Mouse (Mus musculus) hindbrain, embryonic 14.5 days (tissue): ENCODE results near the gene Rbm28. TPM values are rescaled to one million over a fixed set of nuclear protein-coding genes. Genes with fewer than 3 reads are reported as not detected.

Source experiments
- ATAC-seq: fragments of 200-750 bp; cut with Nextera tagmentation; 2 replicates; pipeline ENCODE4 v1.8.0; 2017; ENCODE audit warnings: moderate number of reproducible peaks, mild to moderate bottlenecking, moderate TSS enrichment, moderate library complexity; ENCODE audit not compliant: low FRiP score
- DNase-seq: peaks from one replicate; pipeline ENCODE4 v3.0.0-alpha.2; 2015; ENCODE audit warnings: low spot score
- H3K27ac ChIP-seq: fragments of 300-500 bp; sonication (generic); 2 replicates; pipeline ENCODE4 v1.5.1; 2014; ENCODE audit warnings: mild to moderate bottlenecking, moderate library complexity
- H3K27me3 ChIP-seq: fragments of 300-500 bp; sonication (generic); 2 replicates; pipeline ENCODE4 v1.6.1; 2014; ENCODE audit warnings: mild to moderate bottlenecking, low read length, mixed read lengths; ENCODE audit not compliant: control insufficient read depth, insufficient read depth
- H3K36me3 ChIP-seq: fragments of 300-500 bp; sonication (generic); replicated peaks from 2 replicates; pipeline ENCODE4 v1.6.1; 2014; ENCODE audit not compliant: control insufficient read depth, insufficient read depth
- H3K4me1 ChIP-seq: fragments of 300-500 bp; sonication (generic); replicated peaks from 2 replicates; pipeline ENCODE4 v1.6.1; 2014; ENCODE audit warnings: antibody characterized with exemption, low read length, mixed read lengths; ENCODE audit not compliant: control insufficient read depth, insufficient read depth
- H3K4me2 ChIP-seq: fragments of 300-500 bp; sonication (generic); replicated peaks from 2 replicates; pipeline ENCODE4 v1.6.1; 2014; ENCODE audit warnings: mild to moderate bottlenecking, moderate library complexity
- H3K4me3 ChIP-seq: fragments of 300-500 bp; sonication (generic); replicated peaks from 2 replicates; pipeline ENCODE4 v1.5.1; 2014; ENCODE audit warnings: mild to moderate bottlenecking, low read length
- H3K9ac ChIP-seq: fragments of 300-500 bp; sonication (generic); 2 replicates; pipeline ENCODE4 v1.6.1; 2014
- H3K9me3 ChIP-seq: fragments of 300-500 bp; sonication (generic); 2 replicates; pipeline ENCODE4 v1.6.1; 2016; ENCODE audit warnings: low read length; ENCODE audit not compliant: control insufficient read depth
- WGBS: fragments of 180-500 bp; shearing (Covaris S2); extraction: QIAGEN DNeasy Blood & Tissue Kit; methylation state at CpG from one replicate; pipeline ENCODE4 v1.1.7; 2014; 5-methylcytosine and 5-hydroxymethylcytosine counted together
- polyA plus RNA-seq: library from polyadenylated mRNA; unstranded; fragments of >200 nt; fragmentation: Nextera tagmentation; extraction: Ambion mirVana; gene quantifications from 2 replicates; pipeline ENCODE4 v1.2.1, GENCODE M21; 2014

Rbm28 gene
- polyA plus RNA-seq = 42.7 and 43.0 TPM in 2 replicates

- Histone ChIP-seq H3K36me3 (peaks cover 4% of the 10 kb centered on the region), H3K4me2 (peak within 1 kb of the TSS; percentile 84), H3K9ac (peak within 1 kb of the TSS; percentile 83), H3K4me3 (peak within 1 kb of the TSS; percentile 88), H3K27me3 (peaks cover 21% of the 10 kb centered on the region), H3K27ac (peak within 1 kb of the TSS; percentile 51; the same call in 1 of the 2 replicates), H3K9me3 (no peaks in the 10 kb centered on the region), H3K4me1 (peaks cover 15% of the 10 kb centered on the region)
- ATAC-seq (peak; percentile 82), DNase-seq (peak; percentile 95)
- WGBS = 8% methylated on average over 42 of the region's 42 CpGs
These were observed at the start of gene Rbm28 for GRCm38 (mm10) chr6:29164314-29165244. Rbm28 (minus strand) TSS chr6:29165006.

GRCm38 (mm10) chr6:29214245-29214644, 49.4 kb upstream of the Rbm28 start:
- Histone ChIP-seq H3K4me3 (no peak overlapping the region), H3K36me3 (no peaks in the 10 kb centered on the region), H3K27ac (no peak overlapping the region), H3K4me2 (0 out of 2 replicates have a peak overlapping the region, but pooled peaks have one; percentile 98), H3K27me3 (peaks cover 14% of the 10 kb centered on the region; the same call in 1 of the 2 replicates), H3K9ac (no peak overlapping the region), H3K9me3 (no peaks in the 10 kb centered on the region), H3K4me1 (peaks cover 37% of the 10 kb centered on the region)
- 16% methylated on average over 1 of the region's 1 CpGs for WGBS
- ATAC-seq (no peak), DNase-seq (no peak)

DNA sequence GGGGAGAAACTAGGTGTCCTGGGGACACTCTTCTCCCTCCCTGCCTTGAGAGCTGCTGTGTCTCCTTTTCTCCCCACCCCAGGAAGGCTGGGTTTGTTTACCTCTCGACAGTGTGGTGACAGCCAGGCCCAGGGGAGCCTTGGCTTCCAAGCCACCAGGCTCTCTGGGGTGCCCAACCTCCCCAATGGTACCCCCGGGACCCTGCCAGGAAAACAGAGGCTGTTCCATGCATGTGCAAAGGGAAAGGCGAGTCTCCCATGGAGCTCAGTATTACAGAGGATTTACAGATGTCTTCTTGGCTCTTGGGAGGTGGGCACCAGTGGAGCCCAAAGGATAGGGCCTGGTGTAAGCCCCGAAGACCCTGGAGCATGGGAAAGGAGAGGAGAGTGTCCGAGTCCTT, 48.6 kb upstream of the Rbm28 start:
- Histone ChIP-seq H3K4me3 (no peak overlapping the region), H3K9me3 (no peaks in the 10 kb centered on the region), H3K4me2 (no peak overlapping the region), H3K36me3 (no peaks in the 10 kb centered on the region; the same call in 1 of the 2 replicates), H3K9ac (no peak overlapping the region), H3K4me1 (peaks cover 42% of the 10 kb centered on the region), H3K27me3 (peaks cover 14% of the 10 kb centered on the region; the same call in 1 of the 2 replicates), H3K27ac (no peak overlapping the region)
- WGBS = 49% methylated on average over 5 of the region's 5 CpGs
- DNase-seq (no peak), ATAC-seq (no peak)

- Histone ChIP-seq H3K36me3 (peaks cover 4% of the 10 kb centered on the region), H3K4me1 (peaks cover 42% of the 10 kb centered on the region), H3K4me2 (peak overlapping the region; percentile 79), H3K9me3 (no peaks in the 10 kb centered on the region), H3K27me3 (peaks cover 14% of the 10 kb centered on the region; the same call in 1 of the 2 replicates), H3K27ac (peak overlapping the region; percentile 79), H3K9ac (peak overlapping the region; percentile 78), H3K4me3 (peak overlapping the region; percentile 68)
- DNase-seq (peak; percentile 71), ATAC-seq (peak; percentile 85)
- under 1% methylated on average over 52 of the region's 66 CpGs for WGBS
These were observed 47.1 kb upstream of the Rbm28 start for GRCm38 (mm10) chr6:29211806-29212492.

GRCm38 (mm10) chr6:29211146-29211545, 46.3 kb upstream of the Rbm28 start:
- no peak for DNase-seq
- Histone ChIP-seq H3K4me3 (peak overlapping the region; percentile 68), H3K36me3 (peaks cover 12% of the 10 kb centered on the region), H3K27me3 (peaks cover 14% of the 10 kb centered on the region; the same call in 1 of the 2 replicates), H3K9ac (peak overlapping the region; percentile 78), H3K9me3 (no peaks in the 10 kb centered on the region), H3K4me2 (peak overlapping the region; percentile 79), H3K27ac (peak overlapping the region; percentile 79), H3K4me1 (peaks cover 42% of the 10 kb centered on the region)
- peak; percentile 2; the same call in 1 of the 2 replicates for ATAC-seq
- 30% methylated on average over 7 of the region's 7 CpGs for WGBS

- ATAC-seq (no peak), DNase-seq (no peak)
- Histone ChIP-seq H3K4me1 (peaks cover 37% of the 10 kb centered on the region), H3K9me3 (no peaks in the 10 kb centered on the region), H3K4me2 (peak overlapping the region; percentile 79), H3K4me3 (peak overlapping the region; percentile 68; the same call in 1 of the 2 replicates), H3K36me3 (peaks cover 18% of the 10 kb centered on the region), H3K9ac (no peak overlapping the region), H3K27me3 (peaks cover 12% of the 10 kb centered on the region; the same call in 1 of the 2 replicates), H3K27ac (no peak overlapping the region)
- WGBS = 79% methylated on average over 9 of the region's 9 CpGs
These were observed 45.6 kb upstream of the Rbm28 start for GRCm38 (mm10) chr6:29210231-29210936.

DNA sequence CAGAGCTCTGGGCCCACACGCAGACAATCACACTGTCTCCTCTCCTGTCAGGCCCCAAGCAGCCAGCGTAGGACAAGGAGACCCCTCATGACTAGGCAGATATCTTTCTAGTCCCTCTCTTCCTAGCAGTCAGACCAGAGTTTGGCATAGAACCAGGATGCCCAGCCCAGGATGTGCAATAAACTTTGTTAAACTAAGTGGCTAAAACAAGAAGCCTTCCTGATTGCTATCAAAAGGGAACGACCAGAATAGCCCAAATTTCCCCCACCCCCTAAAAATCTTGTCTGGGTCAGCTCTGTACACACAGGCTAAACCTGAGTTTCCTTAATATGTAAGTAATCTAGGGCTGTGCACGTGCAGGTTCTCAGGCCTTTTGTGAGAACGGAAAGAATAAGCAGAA, 43.4 kb upstream of the Rbm28 start:
- 82% methylated on average over 5 of the region's 5 CpGs for WGBS
- no peak for DNase-seq
- no peak overlapping the region for H3K9ac ChIP-seq

DNA sequence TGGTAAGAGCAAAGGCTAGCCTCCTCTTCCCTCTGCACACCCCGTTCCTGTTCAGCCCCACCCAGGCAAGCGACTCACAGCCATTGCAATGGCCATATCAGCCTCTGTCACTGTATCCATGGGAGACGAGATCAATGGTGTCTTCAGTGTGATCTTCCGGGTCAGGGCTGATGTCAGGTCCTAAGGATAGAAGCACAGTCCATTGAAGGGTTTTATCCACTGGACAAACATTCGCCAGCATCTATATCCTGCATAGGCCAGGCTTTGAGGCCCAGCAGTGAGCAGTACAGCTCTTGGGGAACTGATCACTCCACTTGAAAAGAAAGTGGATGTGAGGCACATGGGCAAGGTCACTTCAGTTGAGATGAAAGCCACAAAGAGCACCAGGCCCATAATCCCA, 42.2 kb upstream of the Rbm28 start:
- WGBS = 89% methylated on average over 5 of the region's 5 CpGs

More for the DNA sequence above, 43.4 kb upstream of the Rbm28 start:
- H3K27ac ChIP-seq = no peak overlapping the region
- no peaks in the 10 kb centered on the region for H3K9me3 ChIP-seq
- no peak overlapping the region for H3K4me3 ChIP-seq
- H3K4me2 ChIP-seq = no peak overlapping the region; the same call in 1 of the 2 replicates
- ATAC-seq = no peak
- no peaks in the 10 kb centered on the region for H3K27me3 ChIP-seq
- peaks cover 37% of the 10 kb centered on the region for H3K36me3 ChIP-seq
- H3K4me1 ChIP-seq = peaks cover 28% of the 10 kb centered on the region

More for the DNA sequence above, 42.2 kb upstream of the Rbm28 start:
- Histone ChIP-seq H3K27me3 (no peaks in the 10 kb centered on the region), H3K4me2 (no peak overlapping the region), H3K4me1 (peaks cover 21% of the 10 kb centered on the region), H3K4me3 (no peak overlapping the region), H3K27ac (no peak overlapping the region), H3K9ac (no peak overlapping the region), H3K36me3 (peaks cover 49% of the 10 kb centered on the region), H3K9me3 (no peaks in the 10 kb centered on the region)
- DNase-seq (no peak), ATAC-seq (no peak)
